Mouse (Mus musculus) spleen, adult 2 months (tissue): ENCODE measurements around the gene Prkd2. TPM values are rescaled to one million over a fixed set of nuclear protein-coding genes. Genes with fewer than 3 reads are reported as not detected.
A peak's percentile ranks its signal among the peaks of the same experiment; 100 is the strongest.

ENCODE experiments used
- DNase-seq, 2 experiments: peaks; one replicate each; pipeline versions ENCODE4 v3.0.0 to v3.0.0-alpha.2; 2012 to 2021; ENCODE audit warnings: low spot score in 2 of 2, low read depth in 1 of 2
- H3K27ac ChIP-seq: fragments of 200-500 bp; 2 replicates; pipeline ENCODE4 v1.5.1; 2012; ENCODE audit warnings: low read length, inconsistent platforms; ENCODE audit not compliant: insufficient read depth
- H3K27me3 ChIP-seq: fragments of 200-500 bp; 2 replicates; pipeline ENCODE4 v1.6.1; 2012; ENCODE audit warnings: mild to moderate bottlenecking, moderate library complexity, low read length, inconsistent platforms; ENCODE audit not compliant: control insufficient read depth, insufficient read depth
- H3K36me3 ChIP-seq: fragments of 200-500 bp; 2 replicates; pipeline ENCODE4 v1.6.1; 2012; ENCODE audit warnings: mild to moderate bottlenecking, low read length, inconsistent platforms; ENCODE audit not compliant: control insufficient read depth, insufficient read depth
- H3K4me1 ChIP-seq: fragments of 200-500 bp; 2 replicates; pipeline ENCODE4 v1.6.1; 2011; ENCODE audit warnings: inconsistent platforms; ENCODE audit not compliant: control insufficient read depth, insufficient read depth, insufficient read length
- H3K4me3 ChIP-seq: fragments of 200-500 bp; 2 replicates; pipeline ENCODE4 v1.5.1; 2011; ENCODE audit warnings: mild to moderate bottlenecking, inconsistent platforms; ENCODE audit not compliant: insufficient read depth, insufficient read length; ENCODE audit errors: extremely low read depth
- CTCF ChIP-seq: fragments of 200-500 bp; IDR thresholded peaks from 2 replicates; pipeline ENCODE4 v1.5.1; 2011; ENCODE audit warnings: mild to moderate bottlenecking, inconsistent platforms; ENCODE audit not compliant: insufficient read depth, insufficient read length, insufficient replicate concordance; ENCODE audit errors: extremely low read depth
- POLR2A ChIP-seq: fragments of 200-500 bp; IDR thresholded peaks from 2 replicates; pipeline ENCODE4 v1.6.1; 2011; ENCODE audit warnings: low read depth, low read length, inconsistent platforms
- WGBS: fragments of 180-500 bp; shearing (Covaris S2); methylation state at CpG from one replicate; pipeline ENCODE4 v1.1.7; 2018; 5-methylcytosine and 5-hydroxymethylcytosine counted together
- polyA plus RNA-seq: library from polyadenylated mRNA; depleted of rRNA; stranded (reverse); fragments of >200 nt; gene quantifications from 2 replicates; pipeline ENCODE4 v1.2.3, GENCODE M21; 2012

Prkd2 gene
- polyA plus RNA-seq, 1 experiment = 205 TPM

DNA sequence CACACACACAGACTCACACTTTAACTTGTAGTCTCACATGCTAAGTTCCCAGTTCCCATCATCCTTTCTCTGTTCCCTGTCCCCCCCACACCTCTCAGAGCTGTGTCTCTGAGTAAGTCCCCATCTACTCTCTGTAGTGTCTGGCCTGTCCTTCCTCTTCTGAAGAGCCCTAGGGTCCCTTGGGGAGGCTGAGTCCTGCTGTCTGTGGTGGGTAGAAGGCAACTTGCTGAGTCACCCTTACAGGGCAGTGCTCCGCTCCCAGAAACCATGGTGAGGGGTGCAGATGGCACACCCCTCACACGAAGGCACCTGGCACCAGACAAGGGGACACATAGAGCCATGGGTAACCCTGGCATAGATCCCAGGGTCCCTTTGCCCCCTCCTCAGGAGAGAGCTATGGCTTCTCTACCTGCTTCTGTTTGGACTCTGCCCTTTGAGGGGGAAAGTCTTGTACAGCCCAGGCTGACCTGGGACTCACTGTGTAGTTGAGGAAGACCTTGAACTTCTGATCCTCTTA, 60.8 kb downstream of the Prkd2 start:
- DNase-seq = no peak
- H3K27ac ChIP-seq = no peak overlapping the region
- TF ChIP-seq POLR2A = no peak
- TF ChIP-seq CTCF = no peak
- peaks cover 17% of the 10 kb centered on the region for H3K4me1 ChIP-seq
- no peaks in the 10 kb centered on the region for H3K36me3 ChIP-seq
- H3K27me3 ChIP-seq = no peaks in the 10 kb centered on the region
- no peak overlapping the region for H3K4me3 ChIP-seq
- 26% methylated on average over 2 of the region's 2 CpGs for WGBS

DNA sequence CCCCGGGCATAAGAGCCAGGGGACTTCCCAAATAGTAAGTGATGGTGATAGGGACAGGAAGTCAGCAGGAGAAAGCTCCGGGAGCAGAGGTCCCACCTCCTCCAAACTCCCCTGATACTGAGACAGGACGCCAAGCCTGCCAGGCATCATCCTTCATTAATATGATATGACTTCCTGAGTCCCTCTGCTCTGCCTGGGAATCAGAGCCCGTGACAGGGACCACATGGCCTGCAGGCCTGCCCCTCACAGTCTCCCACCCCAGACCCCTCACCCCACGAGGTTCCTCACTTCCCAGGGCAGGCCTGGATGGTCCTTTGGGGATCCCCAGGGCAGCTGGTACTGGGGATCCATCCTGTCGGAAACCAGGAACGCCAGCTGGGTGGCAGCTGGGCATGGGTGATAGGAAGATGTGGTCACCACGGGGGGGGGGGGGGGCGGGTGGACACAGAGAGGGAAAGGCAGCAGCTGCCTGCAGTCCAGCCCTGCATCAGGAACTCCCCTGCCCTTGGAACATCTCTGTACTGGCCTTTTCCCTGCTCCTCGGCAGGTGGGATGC, 61.5 kb downstream of the Prkd2 start:
- Histone ChIP-seq H3K4me1 (peaks cover 17% of the 10 kb centered on the region), H3K36me3 (no peaks in the 10 kb centered on the region), H3K27me3 (no peaks in the 10 kb centered on the region), H3K27ac (no peak overlapping the region), H3K4me3 (no peak overlapping the region)
- 66% methylated on average over 9 of the region's 10 CpGs for WGBS
- no peak for DNase-seq
- TF ChIP-seq CTCF (no peak), POLR2A (no peak)

DNA sequence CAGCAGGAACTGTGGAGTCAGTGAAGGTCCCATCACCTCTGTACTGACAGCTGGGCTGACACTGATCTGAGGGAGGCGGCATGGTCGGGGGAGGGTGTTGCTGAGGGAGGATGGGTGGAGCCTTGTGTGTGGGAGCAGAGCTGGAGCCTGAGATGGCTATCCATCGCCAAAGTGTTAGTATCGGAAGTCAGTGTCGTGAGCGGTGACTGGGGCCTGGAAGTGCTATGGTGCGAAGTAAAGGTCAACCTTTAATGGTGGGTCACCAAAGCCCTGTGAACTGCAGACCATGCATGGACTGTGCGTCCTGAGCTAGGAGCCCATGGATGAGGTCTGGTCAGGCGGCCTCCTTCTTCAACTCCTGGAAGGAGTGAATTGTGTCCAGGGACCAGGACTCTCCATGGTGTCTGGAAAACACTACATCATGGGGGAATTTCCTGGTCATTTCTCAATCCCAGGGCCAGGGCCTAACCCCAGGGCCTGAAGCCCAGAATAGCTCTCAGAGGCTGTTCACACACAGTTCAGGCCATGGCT, 62.9 kb downstream of the Prkd2 start:
- Histone ChIP-seq H3K27ac (peak overlapping the region; percentile 49), H3K4me3 (no peak overlapping the region), H3K36me3 (no peaks in the 10 kb centered on the region), H3K27me3 (no peaks in the 10 kb centered on the region), H3K4me1 (peaks cover 17% of the 10 kb centered on the region)
- 78% methylated on average over 9 of the region's 9 CpGs for WGBS
- TF ChIP-seq POLR2A (no peak), CTCF (no peak)
- DNase-seq = no peak

DNA sequence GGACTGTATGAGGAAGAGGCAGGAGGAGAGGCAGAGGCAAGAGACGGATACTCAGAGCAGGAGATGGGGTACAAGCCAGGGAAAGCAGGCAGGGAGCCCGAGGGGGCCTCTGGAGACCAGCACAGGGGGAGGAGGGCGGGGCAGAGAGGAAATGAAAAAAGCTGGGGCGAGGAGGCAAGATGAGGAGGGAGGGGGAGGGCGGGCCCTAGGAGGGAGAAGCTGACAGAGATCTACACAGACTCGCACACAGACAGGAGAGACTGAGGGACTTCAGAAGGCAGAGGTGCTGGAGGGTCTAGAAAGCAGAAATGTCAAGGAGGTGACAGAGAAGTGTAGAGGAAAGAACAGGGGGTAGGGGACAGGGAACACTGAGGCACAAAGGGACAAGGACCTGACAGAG, 63.6 kb downstream of the Prkd2 start, which contains the start of gene Ptgir:
Gene Ptgir, plus strand, starts transcription at position 210 of the 400 bp plus-strand sequence.
- Histone ChIP-seq H3K4me1 (peaks cover 17% of the 10 kb centered on the region), H3K27me3 (no peaks in the 10 kb centered on the region), H3K27ac (peak within 1 kb of the TSS; percentile 49), H3K36me3 (no peaks in the 10 kb centered on the region), H3K4me3 (no peak within 1 kb of the TSS)
- no peak for DNase-seq
- WGBS = 11% methylated on average over 6 of the region's 6 CpGs
- no peak for TF ChIP-seq POLR2A
- no peak for TF ChIP-seq CTCF

- Histone ChIP-seq H3K27me3 (no peaks in the 10 kb centered on the region), H3K4me3 (no peak overlapping the region), H3K36me3 (no peaks in the 10 kb centered on the region), H3K4me1 (peaks cover 16% of the 10 kb centered on the region), H3K27ac (peak overlapping the region; percentile 10; the same call in 1 of the 2 replicates)
- 90% methylated on average over 41 of the region's 41 CpGs for WGBS
- DNase-seq = no peak
- TF ChIP-seq CTCF (no peak), POLR2A (no peak)
Measured at GRCm38 (mm10) chr7:16906889-16907559, 64.3 kb downstream of the Prkd2 start.

DNA sequence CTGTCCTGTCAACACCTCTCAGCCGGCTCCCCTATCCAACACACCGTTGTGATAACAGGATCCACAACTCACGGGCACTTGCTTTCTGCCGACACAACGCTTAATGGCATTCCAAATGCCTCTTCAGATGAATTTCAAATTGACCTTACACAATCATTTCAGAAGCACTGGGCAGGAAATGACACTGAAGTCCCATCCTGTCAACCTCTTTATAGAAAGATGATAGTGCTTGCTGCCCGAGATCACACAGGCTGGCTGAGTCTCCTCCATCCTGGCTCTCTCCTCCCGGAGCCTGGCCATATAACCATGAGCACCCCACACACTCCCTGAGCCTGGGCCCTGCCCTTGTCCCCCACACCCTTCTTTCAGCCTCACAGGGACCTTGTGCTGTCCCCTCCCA, 65.1 kb downstream of the Prkd2 start:
- no peak for TF ChIP-seq CTCF
- no peak for TF ChIP-seq POLR2A
- peak overlapping the region; percentile 23; the same call in 1 of the 2 replicates for H3K4me3 ChIP-seq
- DNase-seq = no peak
- H3K36me3 ChIP-seq = no peaks in the 10 kb centered on the region
- H3K4me1 ChIP-seq = peaks cover 14% of the 10 kb centered on the region
- 53% methylated on average over 7 of the region's 7 CpGs for WGBS
- peak overlapping the region; percentile 5; the same call in 1 of the 2 replicates for H3K27ac ChIP-seq
- no peaks in the 10 kb centered on the region for H3K27me3 ChIP-seq

DNA sequence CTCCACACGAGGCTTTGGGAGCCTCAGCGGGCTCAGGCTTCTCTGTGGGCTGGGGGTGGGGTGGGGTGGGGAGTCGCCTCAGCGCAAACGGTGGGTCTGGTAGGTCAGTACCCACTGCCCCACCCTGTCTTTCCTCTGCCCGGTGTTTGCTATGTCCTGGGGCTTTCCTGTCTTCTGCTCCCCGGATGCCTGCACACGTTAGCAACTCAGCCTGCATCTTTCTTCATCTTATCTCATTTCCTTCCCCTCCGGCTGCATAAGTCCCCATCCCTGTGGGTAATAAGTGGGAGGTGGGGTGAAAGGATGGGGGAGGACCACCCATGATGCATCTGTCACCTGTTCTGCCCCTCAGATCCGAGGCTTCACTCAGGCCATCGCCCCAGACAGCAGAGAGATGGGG, 65.7 kb downstream of the Prkd2 start:
- H3K36me3 ChIP-seq = no peaks in the 10 kb centered on the region
- WGBS = 10% methylated on average over 11 of the region's 11 CpGs
- DNase-seq = no peak
- no peaks in the 10 kb centered on the region for H3K27me3 ChIP-seq
- no peak for TF ChIP-seq POLR2A
- no peak for TF ChIP-seq CTCF
- H3K4me1 ChIP-seq = peaks cover 14% of the 10 kb centered on the region
- no peak overlapping the region for H3K4me3 ChIP-seq
- H3K27ac ChIP-seq = no peak overlapping the region
